Mouse (Mus musculus) R1 (cell line): ENCODE results near the gene Shroom3.
A peak's percentile ranks its signal among the peaks of the same experiment; 100 is the strongest.

ENCODE experiments used
- DNase-seq: peaks from one replicate; pipeline ENCODE4 v3.0.0-alpha.2; 2018; ENCODE audit warnings: low read depth, low spot score

Gene Shroom3

DNA sequence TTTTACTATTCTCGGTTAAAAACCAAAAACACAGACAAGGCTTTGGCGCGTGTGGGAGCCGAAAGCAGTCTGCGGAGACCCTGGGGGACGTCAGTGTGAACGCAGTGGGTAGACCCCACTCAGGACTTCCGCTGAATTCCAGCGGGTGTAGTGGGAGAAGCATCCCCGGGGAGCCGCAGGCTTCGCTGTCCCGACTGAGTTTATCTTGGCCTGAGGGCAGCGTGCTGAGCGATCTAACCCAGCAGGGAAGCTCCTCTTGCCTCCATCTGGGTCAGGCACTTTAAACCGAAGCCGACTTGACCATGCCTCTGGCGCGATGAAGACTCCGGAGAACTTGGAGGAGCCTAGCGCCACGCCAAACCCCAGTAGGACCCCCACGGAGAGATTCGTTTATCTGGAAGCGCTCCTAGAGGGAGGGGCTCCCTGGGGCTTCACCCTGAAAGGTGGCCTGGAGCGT is at the start of gene Shroom3:
Shroom3 (plus strand) TSS at position 85 of the 457 bp plus-strand sequence.
- DNase-seq: peak; percentile 82

DNA sequence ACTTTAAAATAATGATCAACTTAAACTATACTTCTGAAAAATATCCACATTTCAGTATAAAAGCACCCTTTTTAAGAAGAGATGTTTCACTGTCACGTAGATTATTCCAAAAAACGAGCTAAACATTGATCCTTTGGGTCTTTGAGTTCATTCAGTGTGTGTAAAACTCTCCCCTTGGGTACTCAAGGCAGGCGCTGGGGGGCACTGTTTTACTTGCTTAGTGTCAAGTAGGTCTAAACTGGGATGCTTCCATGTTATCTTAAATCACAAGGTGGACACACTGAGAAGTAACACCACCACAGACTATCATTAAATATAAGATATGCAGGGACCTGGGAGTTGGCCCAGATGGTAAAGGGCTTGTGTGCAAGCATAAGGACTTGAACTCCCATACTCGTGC is 49.7 kb upstream of the Shroom3 start:
- peak; percentile 58 for DNase-seq

DNA sequence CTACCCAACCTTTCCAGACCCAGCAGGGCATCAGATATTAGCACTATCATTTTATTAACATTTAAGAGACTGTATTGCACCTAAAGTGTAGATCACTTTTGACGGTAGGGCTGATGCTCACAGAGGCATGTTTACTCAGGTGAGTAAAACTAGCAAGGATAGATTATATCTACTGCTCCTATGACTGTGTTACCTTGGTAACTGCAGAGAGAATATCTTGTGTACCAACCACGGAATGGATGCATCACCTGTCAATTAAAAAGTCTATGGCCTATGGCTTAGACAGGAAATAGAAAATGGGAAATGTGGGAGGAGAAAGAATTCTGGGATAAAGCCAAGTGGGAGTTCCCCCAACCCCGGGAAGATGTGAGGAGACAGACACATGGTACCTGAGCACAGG is 48.3 kb upstream of the Shroom3 start:
- no peak for DNase-seq

DNA sequence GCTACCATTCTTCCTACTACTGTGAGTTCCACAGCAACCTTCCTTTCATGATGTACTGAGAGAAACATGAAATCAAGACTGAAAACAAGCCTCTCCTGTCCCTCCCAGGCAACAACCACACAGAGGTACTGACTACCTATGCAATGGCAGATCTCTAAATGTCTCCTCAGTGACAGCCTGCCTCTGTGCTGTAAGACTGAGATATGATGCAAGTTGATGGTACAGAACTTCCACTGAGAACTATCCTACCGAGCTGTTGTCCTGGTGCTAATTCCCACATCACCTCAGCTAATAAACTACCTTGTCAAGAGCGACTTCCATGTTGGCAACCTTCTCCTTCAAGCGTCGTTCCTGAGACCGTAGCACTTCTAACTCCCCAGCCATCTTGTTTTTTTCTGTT is 47.3 kb upstream of the Shroom3 start:
- DNase-seq: no peak

DNA sequence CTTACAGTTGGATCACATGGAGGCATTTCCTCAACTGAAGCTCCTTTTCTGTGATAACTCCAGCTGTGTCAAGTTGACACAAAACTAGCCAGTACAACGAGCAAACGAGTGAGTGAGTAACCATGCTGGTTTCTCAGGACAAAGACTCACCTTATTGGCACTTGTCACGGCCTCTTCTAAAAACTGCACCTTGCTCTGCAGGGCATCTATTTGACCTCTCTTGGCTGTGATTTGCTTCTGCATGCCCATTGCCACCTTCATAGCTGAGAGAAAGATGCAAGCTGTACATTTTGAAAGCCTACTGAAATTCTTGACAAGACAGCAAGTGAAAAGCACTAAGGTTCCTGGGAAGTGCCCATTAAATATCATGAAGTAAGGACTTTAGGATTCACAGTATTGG is 42.4 kb upstream of the Shroom3 start:
- no peak for DNase-seq

DNA sequence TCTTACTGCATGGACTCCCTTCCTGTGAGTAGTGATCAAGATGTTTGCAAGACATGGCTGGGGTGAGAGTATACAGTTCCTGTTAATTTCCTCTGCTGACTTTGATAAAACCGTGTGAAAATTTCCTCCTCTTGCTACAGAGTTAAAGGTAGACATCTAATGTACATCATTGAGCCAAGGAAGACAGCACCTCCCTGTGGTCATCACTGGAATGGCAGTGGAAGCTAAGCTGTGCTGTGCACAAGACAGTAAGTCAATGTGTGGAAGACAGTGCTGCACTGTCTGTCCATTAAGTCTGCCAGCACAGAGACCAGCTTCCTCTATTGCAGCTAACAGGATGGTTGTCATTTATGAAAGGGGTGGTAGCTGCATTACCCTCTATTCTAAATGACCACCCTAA is 27.0 kb upstream of the Shroom3 start:
- DNase-seq: peak; percentile 48

DNA sequence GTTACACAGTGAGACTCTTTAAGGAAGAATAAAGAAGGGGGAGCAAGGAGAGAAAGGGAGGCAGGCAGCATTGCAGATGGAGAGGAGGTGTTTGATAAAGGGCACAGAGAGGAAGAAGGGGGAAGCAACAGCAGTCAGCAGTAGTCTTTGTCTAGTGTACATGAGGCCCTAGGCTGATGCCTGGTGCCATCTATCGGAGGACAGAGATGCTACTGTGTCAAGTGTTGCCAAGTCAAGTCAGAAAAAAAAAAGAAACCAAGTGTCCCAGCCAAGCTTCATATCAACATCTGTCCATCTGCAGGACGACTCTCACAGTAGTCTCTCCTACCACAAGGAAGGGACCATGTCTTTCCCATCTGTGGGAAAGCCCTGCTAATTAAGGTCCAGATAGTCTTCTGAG is 18.9 kb upstream of the Shroom3 start:
- DNase-seq: no peak

DNA sequence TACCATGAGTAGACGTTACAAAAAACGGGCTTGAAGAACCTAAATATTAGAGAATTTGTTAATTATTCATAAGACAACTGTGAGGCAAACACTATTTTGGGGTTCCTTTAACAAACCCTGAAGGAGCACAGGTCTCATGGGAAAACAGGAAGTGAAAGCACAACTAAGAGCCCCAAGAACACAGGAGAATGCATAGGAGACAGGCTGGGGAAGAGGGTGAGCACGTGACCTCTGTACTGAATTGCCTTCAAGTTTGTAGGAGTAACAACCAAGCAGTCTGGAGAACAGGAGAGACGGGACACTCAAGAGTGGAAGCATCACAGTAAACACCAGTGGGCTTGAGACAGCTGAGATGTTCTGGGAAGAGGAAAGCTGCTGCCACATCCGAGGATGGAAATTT is 16.4 kb upstream of the Shroom3 start:
- DNase-seq: no peak

DNA sequence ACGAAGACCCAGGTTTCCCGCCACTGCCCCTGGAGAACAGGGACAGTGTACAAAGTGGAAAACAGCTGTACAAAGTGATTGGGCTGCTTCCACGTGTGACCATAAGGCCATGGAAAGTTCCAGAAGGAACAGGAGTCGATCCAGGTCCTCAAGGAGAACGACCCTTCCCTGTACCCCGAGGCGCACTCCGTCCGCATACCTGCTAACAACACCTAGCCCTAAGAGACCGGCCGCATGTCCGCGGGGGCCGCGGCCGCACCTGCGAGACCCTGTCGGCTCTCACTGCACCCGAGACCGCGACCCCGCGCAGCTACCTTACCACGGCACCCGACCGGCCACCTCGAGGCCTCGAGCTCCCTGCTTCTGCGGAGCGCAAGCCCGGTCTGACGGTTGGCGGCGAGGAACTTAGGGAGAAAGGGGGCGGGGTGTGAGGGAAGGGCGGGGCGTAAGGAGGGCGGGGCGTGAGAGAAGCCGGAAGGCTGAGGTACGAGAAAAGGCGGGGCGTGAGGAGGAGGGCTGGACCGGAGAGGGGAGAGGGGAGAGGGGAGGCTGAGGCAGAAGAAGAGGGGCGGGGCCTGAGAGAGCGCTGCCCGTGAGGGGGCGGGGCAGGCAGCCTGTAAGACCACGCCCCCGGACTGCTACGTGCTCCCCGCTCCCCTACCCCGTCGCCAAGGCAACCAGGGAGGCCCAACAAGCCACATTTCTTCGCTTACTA is 8.2 kb upstream of the Shroom3 start, which contains the start of gene Ccdc158:
Ccdc158 (minus strand) TSS at position 413 of the 715 bp plus-strand sequence.
- peak; percentile 97 for DNase-seq

DNA sequence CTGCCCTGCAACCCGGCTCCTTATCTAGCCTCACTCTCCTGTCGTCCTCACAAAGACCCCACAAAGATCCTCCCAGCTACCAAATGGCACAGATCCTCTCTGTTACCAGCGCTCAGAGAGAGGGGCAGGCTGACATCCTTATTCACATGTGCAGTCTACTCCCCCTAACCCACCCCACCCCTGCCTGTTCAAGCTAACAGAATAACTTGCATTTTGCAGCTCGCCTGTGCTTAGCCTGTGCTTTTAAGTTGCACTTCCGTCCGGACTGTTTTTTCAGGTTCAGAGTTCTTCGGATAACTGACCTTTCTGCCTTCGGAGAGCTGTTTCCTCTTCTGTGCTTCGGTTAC is 7.7 kb upstream of the Shroom3 start:
- no peak for DNase-seq

DNA sequence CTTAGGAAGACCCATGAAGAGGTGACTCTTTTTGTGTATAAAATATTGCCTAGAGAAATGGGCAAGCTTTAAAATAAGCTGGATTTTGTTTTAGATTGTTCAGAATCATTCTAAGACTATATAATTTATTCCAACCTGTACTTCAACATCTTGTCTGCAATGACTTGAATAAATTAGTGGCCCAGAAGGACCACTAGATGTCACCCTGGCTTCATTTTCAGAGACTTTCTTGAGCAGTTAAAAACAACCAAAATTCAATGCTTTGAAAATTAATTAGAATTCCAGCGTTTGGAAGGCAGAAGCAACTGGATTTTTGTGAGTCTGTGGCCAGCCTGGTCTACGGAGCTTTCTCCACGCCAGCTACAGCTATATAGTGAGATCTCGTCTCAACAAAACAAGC is 3.8 kb upstream of the Shroom3 start:
- peak; percentile 69 for DNase-seq

DNA sequence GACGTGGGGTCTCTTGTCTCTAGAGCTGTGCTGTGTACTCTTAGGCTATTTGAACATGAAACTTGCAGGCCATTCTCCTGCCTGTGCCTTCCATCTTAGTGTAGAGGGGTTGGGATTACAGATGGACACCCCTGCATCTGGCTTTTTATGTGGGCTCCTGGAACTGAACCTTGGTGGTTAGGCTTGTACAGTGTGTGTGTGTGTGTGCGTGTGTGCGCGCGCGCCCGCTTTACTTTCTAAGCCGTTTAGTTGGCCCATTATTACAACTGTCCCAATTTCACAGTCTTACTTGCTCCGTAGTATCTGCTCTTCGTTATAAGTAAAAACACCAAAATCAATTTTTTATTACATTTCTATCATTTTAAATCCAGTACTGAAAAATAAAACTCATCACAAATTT is 1.4 kb upstream of the Shroom3 start:
- no peak for DNase-seq

DNA sequence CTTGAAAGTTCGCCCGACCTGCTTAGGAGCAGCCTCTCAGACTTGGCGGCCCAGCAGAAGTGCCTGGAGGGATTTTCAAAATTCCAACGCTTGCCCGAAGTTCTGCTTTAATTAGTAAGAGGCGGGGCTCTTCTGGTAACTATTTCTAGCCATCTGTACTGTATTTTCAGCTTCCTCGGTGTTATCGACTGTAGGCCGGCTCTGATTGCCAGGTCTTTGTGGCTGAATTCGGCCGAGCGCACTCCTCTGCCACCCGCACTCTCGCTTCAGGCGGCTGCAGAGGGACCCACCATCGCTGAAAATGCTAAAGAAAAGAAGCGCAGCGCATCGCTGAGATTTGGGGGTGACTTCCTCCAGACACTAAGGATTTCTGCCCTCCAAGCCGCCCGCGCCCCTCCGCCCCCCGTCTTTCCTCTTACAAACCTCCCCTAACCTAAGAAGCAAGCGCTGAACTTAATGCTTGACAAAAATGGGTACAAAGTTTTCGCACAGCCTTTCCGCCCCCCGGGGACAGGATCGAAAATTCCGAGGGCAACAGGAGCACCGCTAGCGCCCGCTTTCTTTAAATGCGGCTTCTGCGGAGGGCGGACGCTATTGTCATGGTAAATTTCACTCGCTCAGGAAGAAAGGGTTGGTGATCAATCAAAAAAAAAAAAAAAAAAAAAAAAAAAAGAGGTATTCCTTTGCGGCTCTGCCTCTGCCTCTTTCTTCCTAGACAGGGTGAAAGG is 450 bp upstream of the Shroom3 start:
- DNase-seq: peak; percentile 93

DNA sequence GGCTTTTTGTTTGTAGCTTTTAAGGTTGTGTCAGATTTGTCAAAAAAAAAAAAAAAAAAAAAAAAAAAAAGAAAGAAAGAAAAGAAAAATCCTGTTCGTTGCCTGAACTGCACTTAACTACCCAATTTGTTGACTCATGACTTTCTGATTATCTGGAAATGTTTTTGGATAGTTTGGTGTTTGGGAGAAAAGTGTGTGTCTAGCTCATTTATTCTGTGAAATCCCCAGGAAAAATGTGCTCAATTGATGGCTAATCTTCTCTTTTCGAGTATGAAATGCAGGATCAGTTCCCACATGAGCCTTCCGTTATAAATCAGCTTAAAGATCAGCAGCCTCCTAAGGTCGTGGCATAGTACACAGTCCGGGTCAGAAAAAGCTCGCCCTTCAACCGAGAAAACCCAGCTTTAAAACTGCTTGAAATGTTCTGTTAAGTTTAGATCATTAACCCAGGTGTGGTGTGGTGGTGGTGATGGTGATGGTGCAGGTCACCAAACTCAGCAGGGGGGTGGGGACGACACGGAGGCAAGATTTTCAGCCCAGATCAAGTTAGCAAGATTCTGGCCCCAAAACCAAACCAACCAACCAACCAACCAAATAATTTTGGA is 738 bp downstream of the Shroom3 start:
- no peak for DNase-seq

DNA sequence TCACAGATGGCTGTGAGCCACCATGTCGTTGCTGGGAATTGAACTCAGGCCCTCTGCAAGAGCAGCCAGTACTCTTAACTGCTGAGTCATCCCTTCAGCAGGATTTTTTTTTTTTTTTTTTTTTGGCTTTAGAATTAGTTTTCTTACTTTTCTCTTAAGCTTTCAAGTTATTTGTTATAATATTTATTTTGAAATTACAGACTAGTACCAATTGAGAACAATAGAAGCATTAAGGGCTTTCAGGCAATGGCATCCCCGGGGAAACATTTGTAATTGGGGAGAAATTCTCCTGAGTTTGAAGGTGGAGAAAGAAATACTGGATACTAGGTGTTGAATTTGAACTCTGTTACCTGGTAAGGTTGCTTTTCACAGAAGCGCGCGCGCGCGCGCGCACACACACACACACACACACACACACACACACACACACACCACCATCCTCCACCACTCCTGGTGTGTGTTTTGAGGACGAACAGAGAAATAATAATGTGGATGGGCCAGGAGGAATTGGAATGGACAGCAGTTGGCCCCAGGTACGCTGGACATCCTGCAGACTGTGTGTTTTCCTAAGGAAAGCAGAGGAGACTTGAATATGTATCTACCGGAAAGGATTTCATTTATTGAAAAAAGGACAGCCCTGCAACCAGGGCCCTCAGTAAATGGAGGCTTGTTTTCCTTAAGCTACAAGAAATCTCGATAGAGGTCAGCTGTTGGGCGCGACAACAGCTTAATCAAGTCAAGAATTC is 1.7 kb downstream of the Shroom3 start:
- DNase-seq: no peak

DNA sequence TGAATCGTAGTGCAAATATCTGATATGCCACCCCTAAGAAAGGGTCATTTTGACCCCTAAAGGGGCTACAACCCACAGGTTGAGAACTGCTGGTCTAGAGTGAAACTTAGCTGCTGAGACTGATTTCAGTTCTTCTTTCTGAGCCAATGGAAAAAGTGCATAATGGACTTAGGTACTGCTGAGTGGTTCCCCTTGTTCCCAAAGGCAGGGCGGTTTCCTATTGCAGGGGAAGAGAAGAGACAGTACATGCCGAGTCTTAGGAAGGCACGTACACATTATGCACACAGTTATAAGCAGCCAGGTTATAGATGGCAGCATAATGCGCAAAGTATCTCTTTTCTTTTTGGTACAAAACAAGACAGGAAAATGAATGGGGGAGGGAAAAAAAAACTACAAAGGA is 4.9 kb downstream of the Shroom3 start:
- DNase-seq: no peak

DNA sequence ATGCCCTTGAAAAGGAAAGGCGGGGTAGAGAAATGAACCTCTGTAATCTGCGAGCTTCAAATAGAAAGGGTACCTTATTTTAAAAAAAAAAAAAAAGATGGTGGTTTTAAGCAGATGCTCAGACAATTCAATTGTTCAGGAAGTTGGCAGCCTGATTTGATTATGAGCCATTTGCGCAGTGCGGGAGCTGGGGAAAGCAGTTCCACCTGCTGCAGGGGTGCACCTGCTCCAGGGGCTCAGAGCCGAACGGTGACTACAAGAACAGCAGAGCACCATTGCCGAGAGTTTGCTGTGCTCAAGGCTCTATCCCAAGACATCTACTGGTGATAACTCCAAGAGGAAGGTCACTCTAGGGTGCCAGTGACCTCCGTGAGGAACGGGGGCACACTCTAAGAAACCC is 5.3 kb downstream of the Shroom3 start:
- no peak for DNase-seq

DNA sequence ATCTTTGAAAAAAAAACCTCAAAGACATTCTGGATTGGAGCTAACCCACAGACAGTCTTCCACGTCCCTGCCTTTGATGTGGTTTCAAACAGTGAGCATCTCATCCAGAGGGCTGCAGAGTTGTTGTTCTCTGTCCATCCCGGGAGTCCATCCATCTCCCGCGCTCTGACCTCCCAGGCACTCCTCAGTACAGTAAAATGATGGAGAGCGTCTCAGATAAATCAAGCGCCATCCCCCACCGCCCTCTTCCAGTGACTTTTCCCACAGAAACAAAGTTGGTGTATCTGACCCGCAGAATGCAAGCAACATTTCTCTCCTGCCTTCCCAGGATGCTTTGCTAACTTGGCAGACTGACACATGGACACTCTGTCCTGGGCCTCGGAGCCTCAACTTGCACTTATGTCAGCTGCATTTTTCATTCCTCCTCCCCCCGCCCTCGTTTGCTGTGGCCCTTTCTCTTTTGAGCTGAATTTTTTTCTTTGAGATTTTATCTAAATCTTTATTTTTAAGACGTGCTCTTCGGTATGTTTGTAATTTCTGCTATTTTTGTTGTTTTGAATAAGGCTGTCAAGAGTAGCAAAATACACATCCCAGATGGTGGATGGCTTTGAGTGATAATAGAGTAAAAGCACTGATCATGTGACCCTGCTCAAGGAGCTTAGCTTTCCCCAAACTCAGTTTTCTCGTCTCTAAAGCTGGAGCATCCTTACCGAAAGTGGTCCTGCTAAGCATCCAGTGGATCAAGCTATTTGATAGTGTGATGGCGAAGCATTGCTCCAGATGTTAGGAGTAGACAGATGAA is 9.2 kb downstream of the Shroom3 start:
- DNase-seq: no peak

DNA sequence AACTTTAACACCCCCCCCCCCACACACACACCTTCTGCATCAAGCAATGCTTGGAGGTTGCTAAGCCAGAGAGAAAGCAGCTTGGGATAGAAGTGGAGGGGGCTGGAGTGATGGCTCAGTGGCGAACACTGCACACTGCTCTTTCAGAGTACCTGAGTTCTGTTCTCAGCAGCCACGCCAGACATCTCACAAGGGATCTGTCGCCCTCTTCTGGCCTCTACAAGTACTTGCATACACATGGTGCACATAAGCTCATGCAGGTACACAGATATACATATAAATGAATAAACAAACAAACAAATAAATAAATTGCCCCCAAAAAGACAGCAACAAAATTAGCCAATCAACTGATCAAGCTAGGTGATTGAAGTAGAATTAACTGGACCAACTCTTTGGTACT is 10.5 kb downstream of the Shroom3 start:
- DNase-seq: peak; percentile 84

DNA sequence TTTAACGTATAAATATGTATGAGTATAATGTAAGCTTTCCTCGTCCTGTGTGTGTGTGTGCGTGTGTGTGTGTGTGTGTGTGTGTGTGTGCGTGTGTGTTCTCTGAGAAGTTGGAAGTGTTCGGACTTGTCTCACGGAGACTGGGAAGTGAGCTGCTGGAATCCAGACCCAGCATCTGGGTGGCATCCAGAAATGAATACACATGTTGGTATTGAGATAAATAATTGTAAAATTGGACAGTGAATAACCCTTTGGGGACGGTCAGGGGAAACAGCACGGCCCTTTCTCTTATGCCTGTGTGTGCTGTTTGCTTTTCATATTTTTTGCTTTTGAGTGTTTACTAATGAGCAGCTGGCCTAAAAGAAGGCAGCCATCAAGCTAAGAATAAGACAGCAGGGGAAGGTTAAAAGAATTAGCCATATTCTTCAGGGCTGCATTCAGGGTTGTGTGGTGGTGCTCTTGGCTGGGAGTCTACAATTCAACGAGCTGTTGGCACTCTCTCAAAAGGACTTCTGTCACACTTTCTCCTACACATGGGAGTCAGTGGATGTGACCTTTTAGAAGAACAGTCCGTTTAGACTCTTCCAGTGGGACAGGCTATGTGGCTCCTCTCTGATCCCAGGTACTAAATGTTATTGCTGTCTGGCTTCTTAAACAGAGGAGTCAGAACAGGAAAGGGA is 11.2 kb downstream of the Shroom3 start:
- DNase-seq: no peak
